Mouse (Mus musculus) macrophage (primary cell): ENCODE measurements around the gene Vav2. TPM values are rescaled to one million over a fixed set of nuclear protein-coding genes. Genes with fewer than 3 reads are reported as not detected.

ENCODE experiments used
- H3K27ac ChIP-seq: fragments of 350-480 bp; formaldehyde crosslinking; 2 replicates; pipeline ENCODE4 v1.9.0; 2021
- H3K36me3 ChIP-seq: fragments of 350-480 bp; formaldehyde crosslinking; 2 replicates; pipeline ENCODE4 v1.9.0; 2021; ENCODE audit errors: inconsistent target
- H3K4me3 ChIP-seq: fragments of 350-480 bp; formaldehyde crosslinking; 2 replicates; pipeline ENCODE4 v1.9.0; 2021; ENCODE audit errors: inconsistent target
- H3K79me2 ChIP-seq: fragments of 350-480 bp; formaldehyde crosslinking; 2 replicates; pipeline ENCODE4 v1.9.0; 2021; ENCODE audit errors: inconsistent target
- WGBS: methylation state at CpG from one replicate; pipeline ENCODE4 v1.1.7; 2026; ENCODE audit warnings: inconsistent platforms; ENCODE audit not compliant: missing documents; 5-methylcytosine and 5-hydroxymethylcytosine counted together
- polyA plus RNA-seq: library from polyadenylated mRNA; stranded (reverse); fragments of 250-400 nt; gene quantifications from 3 replicates; pipeline ENCODE4 v1.2.4, GENCODE M21; 2018; ENCODE audit warnings: inconsistent platforms

Gene Vav2
- polyA plus RNA-seq, 1 experiment from 2014 or later: 24.0 TPM

- Histone ChIP-seq H3K36me3 (no peaks in the 10 kb centered on the region), H3K4me3 (no peak overlapping the region), H3K27ac (no peak overlapping the region), H3K79me2 (peaks cover 43% of the 10 kb centered on the region; the same call in 1 of the 2 replicates)
- WGBS: 85% methylated on average over 12 of the region's 12 CpGs
Observed at GRCm38 (mm10) chr2:27343984-27344453, 82.8 kb downstream of the Vav2 start.

- 97% methylated on average over 6 of the region's 6 CpGs for WGBS
- 0 out of 2 replicates have a peak, but pooled peaks cover 7% of the 10 kb centered on the region for H3K36me3 ChIP-seq
- H3K4me3 ChIP-seq: no peak overlapping the region
Observed at GRCm38 (mm10) chr2:27340682-27341081, 86.2 kb downstream of the Vav2 start.

GRCm38 (mm10) chr2:27339051-27339450 lies 87.8 kb downstream of the Vav2 start:
- Histone ChIP-seq H3K79me2 (peaks cover 16% of the 10 kb centered on the region; the same call in 1 of the 2 replicates), H3K36me3 (0 out of 2 replicates have a peak, but pooled peaks cover 7% of the 10 kb centered on the region), H3K27ac (no peak overlapping the region), H3K4me3 (no peak overlapping the region)
- WGBS: 91% methylated on average over 8 of the region's 8 CpGs

More at GRCm38 (mm10) chr2:27340682-27341081, 86.2 kb downstream of the Vav2 start:
- Histone ChIP-seq H3K27ac (no peak overlapping the region), H3K79me2 (peaks cover 16% of the 10 kb centered on the region; the same call in 1 of the 2 replicates)

GRCm38 (mm10) chr2:27337261-27337660 lies 89.6 kb downstream of the Vav2 start:
- Histone ChIP-seq H3K4me3 (no peak overlapping the region), H3K27ac (no peak overlapping the region), H3K79me2 (peaks cover 3% of the 10 kb centered on the region; the same call in 1 of the 2 replicates), H3K36me3 (0 out of 2 replicates have a peak, but pooled peaks cover 7% of the 10 kb centered on the region)
- WGBS: 92% methylated on average over 6 of the region's 6 CpGs

- no peak overlapping the region for H3K4me3 ChIP-seq
- H3K27ac ChIP-seq: no peak overlapping the region
- H3K79me2 ChIP-seq: peaks cover 3% of the 10 kb centered on the region; the same call in 1 of the 2 replicates
- 84% methylated on average over 9 of the region's 9 CpGs for WGBS
- H3K36me3 ChIP-seq: 0 out of 2 replicates have a peak, but pooled peaks cover 7% of the 10 kb centered on the region
Observed at GRCm38 (mm10) chr2:27336600-27336999, 90.2 kb downstream of the Vav2 start.

GRCm38 (mm10) chr2:27334816-27335215 lies 92.0 kb downstream of the Vav2 start:
- H3K27ac ChIP-seq: no peak overlapping the region
- peaks cover 3% of the 10 kb centered on the region; the same call in 1 of the 2 replicates for H3K79me2 ChIP-seq
- WGBS: 93% methylated on average over 4 of the region's 4 CpGs
- H3K4me3 ChIP-seq: no peak overlapping the region
- 0 out of 2 replicates have a peak, but pooled peaks cover 7% of the 10 kb centered on the region for H3K36me3 ChIP-seq

GRCm38 (mm10) chr2:27331560-27331959 lies 95.3 kb downstream of the Vav2 start:
- Histone ChIP-seq H3K79me2 (no peaks in the 10 kb centered on the region; the same call in 1 of the 2 replicates), H3K4me3 (no peak overlapping the region), H3K36me3 (0 out of 2 replicates have a peak, but pooled peaks cover 5% of the 10 kb centered on the region), H3K27ac (no peak overlapping the region)
- WGBS: 91% methylated on average over 5 of the region's 5 CpGs

- Histone ChIP-seq H3K27ac (no peak overlapping the region), H3K4me3 (no peak overlapping the region), H3K36me3 (no peaks in the 10 kb centered on the region), H3K79me2 (no peaks in the 10 kb centered on the region; the same call in 1 of the 2 replicates)
- 93% methylated on average over 8 of the region's 8 CpGs for WGBS
Observed at GRCm38 (mm10) chr2:27330446-27330845, 96.4 kb downstream of the Vav2 start.

- Histone ChIP-seq H3K27ac (no peak overlapping the region), H3K4me3 (no peak overlapping the region), H3K36me3 (no peaks in the 10 kb centered on the region), H3K79me2 (no peaks in the 10 kb centered on the region; the same call in 1 of the 2 replicates)
- 95% methylated on average over 10 of the region's 10 CpGs for WGBS
Observed at GRCm38 (mm10) chr2:27329386-27330060, 97.3 kb downstream of the Vav2 start.

GRCm38 (mm10) chr2:27328613-27329041 lies 98.2 kb downstream of the Vav2 start:
- H3K36me3 ChIP-seq: no peaks in the 10 kb centered on the region
- 0 out of 2 replicates have a peak overlapping the region, but pooled peaks have one; percentile 1 for H3K27ac ChIP-seq
- no peak overlapping the region for H3K4me3 ChIP-seq
- H3K79me2 ChIP-seq: peaks cover 4% of the 10 kb centered on the region; the same call in 1 of the 2 replicates

- Histone ChIP-seq H3K27ac (no peak overlapping the region), H3K36me3 (no peaks in the 10 kb centered on the region), H3K4me3 (no peak overlapping the region), H3K79me2 (peaks cover 8% of the 10 kb centered on the region; the same call in 1 of the 2 replicates)
- WGBS: 98% methylated on average over 4 of the region's 4 CpGs
Observed at GRCm38 (mm10) chr2:27327886-27328285, 98.9 kb downstream of the Vav2 start.

- H3K79me2 ChIP-seq: peaks cover 8% of the 10 kb centered on the region; the same call in 1 of the 2 replicates
- no peak overlapping the region for H3K4me3 ChIP-seq
- WGBS: 54% methylated on average over 6 of the region's 6 CpGs
- H3K27ac ChIP-seq: peak overlapping the region; percentile 44
- no peaks in the 10 kb centered on the region for H3K36me3 ChIP-seq
Observed at GRCm38 (mm10) chr2:27327076-27327475, 99.8 kb downstream of the Vav2 start.

GRCm38 (mm10) chr2:27326357-27326756 lies 100.5 kb downstream of the Vav2 start:
- H3K4me3 ChIP-seq: no peak overlapping the region
- no peaks in the 10 kb centered on the region for H3K36me3 ChIP-seq
- WGBS: 81% methylated on average over 7 of the region's 7 CpGs
- peak overlapping the region; percentile 44; the same call in 1 of the 2 replicates for H3K27ac ChIP-seq
- peaks cover 8% of the 10 kb centered on the region; the same call in 1 of the 2 replicates for H3K79me2 ChIP-seq

- H3K36me3 ChIP-seq: no peaks in the 10 kb centered on the region
- H3K27ac ChIP-seq: no peak overlapping the region
- H3K79me2 ChIP-seq: peaks cover 8% of the 10 kb centered on the region; the same call in 1 of the 2 replicates
- H3K4me3 ChIP-seq: no peak overlapping the region
- WGBS: 91% methylated on average over 2 of the region's 2 CpGs
Observed at GRCm38 (mm10) chr2:27324690-27325089, 102.1 kb downstream of the Vav2 start.

GRCm38 (mm10) chr2:27321431-27321875 lies 105.4 kb downstream of the Vav2 start:
- Histone ChIP-seq H3K27ac (no peak overlapping the region), H3K36me3 (no peaks in the 10 kb centered on the region), H3K79me2 (peaks cover 8% of the 10 kb centered on the region; the same call in 1 of the 2 replicates), H3K4me3 (no peak overlapping the region)
- 96% methylated on average over 6 of the region's 6 CpGs for WGBS
